Mouse (Mus musculus) heart, embryonic 11.5 days (tissue): ENCODE data around the gene Gm10681. TPM values are rescaled to one million over a fixed set of nuclear protein-coding genes. Genes with fewer than 3 reads are reported as not detected.
"Not testable (repeated sequence)": the region's sequence is repeated elsewhere in the genome, so short reads cannot be mapped to it uniquely, and the experiment has no call there.

Experiments used
- ATAC-seq: fragments of 200-750 bp; cut with Nextera tagmentation; replicated peaks from 2 replicates; pipeline ENCODE4 v1.8.0; 2017; ENCODE audit warnings: moderate library complexity; ENCODE audit not compliant: insufficient number of reproducible peaks, low FRiP score, low TSS enrichment
- H3K27ac ChIP-seq: fragments of 300-500 bp; sonication (generic); 2 replicates; pipeline ENCODE4 v1.5.1; 2014; ENCODE audit warnings: mild to moderate bottlenecking, low read depth, low read length
- H3K27me3 ChIP-seq: fragments of 300-500 bp; sonication (generic); 2 replicates; pipeline ENCODE4 v1.6.1; 2014; ENCODE audit warnings: mild to moderate bottlenecking, low read length, mixed read lengths; ENCODE audit not compliant: control insufficient read depth, insufficient read depth
- H3K36me3 ChIP-seq: fragments of 300-500 bp; sonication (generic); 2 replicates; pipeline ENCODE4 v1.6.1; 2014; ENCODE audit warnings: mild to moderate bottlenecking, low read length, moderate library complexity, mixed read lengths; ENCODE audit not compliant: control insufficient read depth, insufficient read depth
- H3K4me1 ChIP-seq: fragments of 300-500 bp; sonication (generic); 2 replicates; pipeline ENCODE4 v1.6.1; 2014; ENCODE audit warnings: low read length; ENCODE audit not compliant: control insufficient read depth, insufficient read depth
- H3K4me2 ChIP-seq: fragments of 300-500 bp; sonication (generic); 2 replicates; pipeline ENCODE4 v1.6.1; 2014; ENCODE audit warnings: mild to moderate bottlenecking, moderate library complexity
- H3K4me3 ChIP-seq: fragments of 300-500 bp; sonication (generic); 2 replicates; pipeline ENCODE4 v1.5.1; 2014; ENCODE audit warnings: low read depth, low read length
- H3K9ac ChIP-seq: fragments of 300-500 bp; sonication (generic); 2 replicates; pipeline ENCODE4 v1.6.1; 2014; ENCODE audit warnings: mild to moderate bottlenecking, low read depth, low read length, moderate library complexity
- H3K9me3 ChIP-seq: fragments of 300-500 bp; sonication (generic); replicated peaks from 2 replicates; pipeline ENCODE4 v1.6.1; 2016; ENCODE audit warnings: low read length; ENCODE audit not compliant: control insufficient read depth
- WGBS: fragments of 180-500 bp; shearing (Covaris S2); extraction: QIAGEN DNeasy Blood & Tissue Kit; methylation state at CpG from one replicate; pipeline ENCODE4 v1.1.7; 2014; ENCODE audit not compliant: insufficient replicate concordance; 5-methylcytosine and 5-hydroxymethylcytosine counted together
- polyA plus RNA-seq: library from polyadenylated mRNA; unstranded; fragments of >200 nt; fragmentation: Nextera tagmentation; extraction: Ambion mirVana; gene quantifications from 2 replicates; pipeline ENCODE4 v1.2.1, GENCODE M21; 2014

Gene Gm10681
- polyA plus RNA-seq, 1 experiment from 2014 or later: not detected

- WGBS: no CpG with 5 or more reads among the region's 2 CpGs
Observed at GRCm38 (mm10) chr3:98550215-98550614, 38.4 kb downstream of the Gm10681 start.

GRCm38 (mm10) chr3:98548495-98548894 lies 40.1 kb downstream of the Gm10681 start:
- H3K9me3 ChIP-seq: not testable (repeated sequence)
- WGBS: no CpG with 5 or more reads among the region's 1 CpGs

More at GRCm38 (mm10) chr3:98550215-98550614, 38.4 kb downstream of the Gm10681 start:
- H3K9ac ChIP-seq, H3K4me2 ChIP-seq, H3K9me3 ChIP-seq, H3K27ac ChIP-seq, H3K36me3 ChIP-seq, ATAC-seq, H3K4me3 ChIP-seq, H3K4me1 ChIP-seq, H3K27me3 ChIP-seq: not testable (repeated sequence)

DNA sequence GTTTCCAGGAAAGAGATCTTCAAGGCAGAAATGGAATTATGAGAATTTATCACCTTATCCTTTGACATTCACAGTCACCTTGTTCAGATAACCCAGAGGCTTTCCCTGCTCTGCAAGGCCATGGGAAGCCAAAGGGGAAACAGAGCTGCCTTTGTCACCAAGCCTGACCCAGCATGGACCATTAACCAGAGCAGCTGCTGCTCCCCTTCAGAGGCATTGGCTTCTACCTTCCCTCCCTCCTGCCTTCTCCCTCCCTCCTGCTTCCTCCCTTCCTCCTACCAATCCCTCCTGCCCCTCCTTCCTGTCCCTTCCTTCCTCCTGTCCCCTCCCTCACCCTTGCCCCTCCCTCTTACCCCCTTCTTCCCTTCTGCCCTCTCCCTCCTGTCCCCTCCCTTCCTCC lies 41.0 kb downstream of the Gm10681 start:
- H3K9me3 ChIP-seq, H3K4me3 ChIP-seq, H3K27me3 ChIP-seq, ATAC-seq, H3K4me2 ChIP-seq, H3K36me3 ChIP-seq, H3K9ac ChIP-seq, H3K27ac ChIP-seq, H3K4me1 ChIP-seq: not testable (repeated sequence)

More at GRCm38 (mm10) chr3:98548495-98548894, 40.1 kb downstream of the Gm10681 start:
- not testable (repeated sequence) for H3K36me3 ChIP-seq, H3K27me3 ChIP-seq, H3K4me1 ChIP-seq, H3K4me2 ChIP-seq, H3K4me3 ChIP-seq, ATAC-seq, H3K27ac ChIP-seq, H3K9ac ChIP-seq

DNA sequence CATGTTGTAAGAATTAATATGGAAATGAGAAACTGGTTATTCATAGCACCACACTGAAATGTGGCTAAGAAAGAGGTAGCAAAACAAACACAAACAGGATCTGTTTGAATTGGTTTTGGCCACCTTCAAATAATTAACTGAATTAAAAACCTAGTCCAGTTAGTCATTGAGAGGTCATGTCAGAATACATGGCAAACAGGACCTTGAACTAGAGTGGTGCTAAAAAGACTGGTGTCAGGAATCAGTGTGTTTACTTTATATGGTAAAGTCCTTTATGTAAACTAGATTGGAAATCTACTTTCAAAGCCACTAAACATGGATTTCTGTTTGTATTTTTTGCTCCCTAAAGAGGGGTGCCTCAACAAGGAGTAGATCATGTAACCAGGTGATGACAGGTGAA lies 63.6 kb downstream of the Gm10681 start:
- not testable (repeated sequence) for H3K4me1 ChIP-seq, ATAC-seq, H3K27ac ChIP-seq, H3K27me3 ChIP-seq, H3K9me3 ChIP-seq, H3K4me3 ChIP-seq, H3K9ac ChIP-seq, H3K36me3 ChIP-seq, H3K4me2 ChIP-seq

DNA sequence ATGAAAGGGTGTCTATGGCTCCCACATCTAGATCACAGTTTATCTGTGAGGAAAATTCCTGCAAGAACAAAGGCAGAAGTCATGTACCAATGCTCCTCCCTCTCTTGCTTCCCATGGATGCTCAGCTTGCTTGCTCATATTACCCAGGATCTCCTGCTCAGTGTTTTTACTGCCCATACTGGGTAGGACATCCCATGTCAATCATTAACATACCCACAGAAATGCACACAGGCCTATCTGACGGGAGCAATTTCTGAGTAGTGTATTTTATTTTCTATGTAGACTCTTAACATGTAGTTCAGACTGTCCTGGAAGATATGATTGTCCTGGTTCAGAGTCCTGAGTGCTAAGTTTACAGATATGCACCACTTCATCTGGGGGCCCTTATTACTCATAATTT lies 64.1 kb downstream of the Gm10681 start:
- ATAC-seq, H3K27me3 ChIP-seq, H3K4me3 ChIP-seq, H3K36me3 ChIP-seq, H3K4me2 ChIP-seq, H3K4me1 ChIP-seq, H3K27ac ChIP-seq, H3K9me3 ChIP-seq, H3K9ac ChIP-seq: not testable (repeated sequence)
- WGBS: no CpG with 5 or more reads among the region's 1 CpGs

DNA sequence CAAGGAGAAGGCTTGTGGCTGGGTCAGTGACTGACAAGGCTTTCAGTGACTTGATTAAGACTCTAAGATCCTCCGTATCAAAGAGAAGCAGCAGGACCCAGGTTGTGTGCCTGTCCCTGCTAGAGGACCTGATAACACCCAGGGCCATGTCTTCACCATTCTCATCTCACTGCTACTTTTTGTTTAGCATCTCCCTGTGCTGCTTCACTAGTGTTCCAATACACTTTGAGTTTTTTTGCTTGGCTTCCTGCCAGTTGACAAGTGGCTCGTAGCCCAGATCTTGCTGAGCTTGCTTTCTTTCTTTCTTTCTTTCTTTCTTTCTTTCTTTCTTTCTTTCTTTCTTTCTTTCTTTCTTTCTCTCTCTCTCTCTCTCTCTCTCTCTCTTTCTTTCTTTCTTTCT lies 65.8 kb downstream of the Gm10681 start:
- not testable (repeated sequence) for H3K36me3 ChIP-seq, H3K4me2 ChIP-seq, H3K4me3 ChIP-seq, H3K9me3 ChIP-seq, H3K27ac ChIP-seq, ATAC-seq, H3K27me3 ChIP-seq, H3K4me1 ChIP-seq, H3K9ac ChIP-seq
- WGBS: 67% methylated on average over 1 of the region's 2 CpGs

DNA sequence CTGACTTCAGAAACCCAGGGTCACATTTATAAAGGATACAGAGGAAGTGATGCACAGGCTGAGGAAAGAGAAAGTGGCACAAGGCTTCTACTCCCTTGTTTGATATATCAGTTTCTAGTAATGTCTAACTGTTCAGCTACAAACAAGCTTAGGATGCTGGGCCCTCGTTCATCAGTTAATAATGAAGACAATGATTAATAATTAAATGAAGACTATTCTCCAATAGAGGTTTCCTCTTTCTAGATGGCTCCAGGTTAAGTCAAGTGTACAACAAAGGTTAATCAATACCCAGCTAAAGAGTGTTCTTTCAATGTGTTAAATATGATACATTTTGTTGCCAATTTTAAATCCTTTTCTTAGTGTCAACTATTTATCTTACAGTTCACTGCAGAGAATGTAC lies 78.2 kb downstream of the Gm10681 start, which contains the start of gene Hsd3b4:
Hsd3b4 (minus strand) TSS at position 101 of the 400 bp plus-strand sequence.
- not testable (repeated sequence) for ATAC-seq, H3K9ac ChIP-seq, H3K27ac ChIP-seq, H3K4me3 ChIP-seq, H3K36me3 ChIP-seq, H3K9me3 ChIP-seq, H3K4me2 ChIP-seq, H3K4me1 ChIP-seq, H3K27me3 ChIP-seq
- no CpG with 5 or more reads among the region's 1 CpGs for WGBS

DNA sequence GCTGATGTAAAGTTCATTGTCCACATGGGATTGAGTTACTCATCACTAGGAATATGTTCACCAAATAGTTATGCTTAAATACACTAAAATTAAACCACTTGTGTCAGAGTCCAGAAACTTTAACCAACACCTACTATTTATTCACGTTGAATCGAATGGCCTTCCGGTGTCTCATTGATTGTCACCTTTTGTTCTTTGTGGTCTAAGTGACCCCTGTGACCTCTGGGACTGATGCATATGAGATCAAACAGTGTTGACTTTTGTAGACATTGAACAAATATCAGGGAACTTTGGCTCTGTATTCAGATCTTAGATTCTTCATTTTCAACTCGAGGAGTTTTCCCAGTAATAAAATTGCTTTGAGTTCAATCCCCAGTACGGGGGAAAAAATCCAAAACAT lies 81.4 kb downstream of the Gm10681 start:
- H3K9ac ChIP-seq, ATAC-seq, H3K9me3 ChIP-seq, H3K4me2 ChIP-seq, H3K27me3 ChIP-seq, H3K36me3 ChIP-seq, H3K27ac ChIP-seq, H3K4me3 ChIP-seq, H3K4me1 ChIP-seq: not testable (repeated sequence)
- WGBS: no CpG with 5 or more reads among the region's 5 CpGs
